Comparison of ENCODE assay signal across 12 mouse cellular contexts in the genomic region with DNA sequence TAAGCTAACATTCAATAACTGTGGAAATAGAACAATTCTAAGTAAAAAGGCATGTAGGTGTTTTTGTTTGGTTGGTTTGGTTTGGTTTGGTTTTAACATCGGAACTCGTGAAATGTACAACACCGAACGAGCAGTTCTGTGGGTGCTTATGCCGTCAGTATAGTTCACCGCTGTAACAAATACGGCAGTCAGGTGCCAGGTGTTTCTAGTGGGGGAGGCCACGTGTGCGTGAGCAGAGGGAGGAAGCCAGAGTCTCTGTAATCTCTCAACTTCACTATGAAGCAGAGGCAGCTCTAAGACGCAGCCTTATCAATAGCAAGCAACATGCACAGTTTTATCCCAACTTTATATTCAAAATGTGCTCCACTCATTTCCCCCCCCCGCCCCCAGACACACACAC. TPM values are rescaled to one million over a fixed set of nuclear protein-coding genes. Genes with fewer than 3 reads are reported as not detected.
DNase-seq lines count a peak whose midpoint lies in the region; ATAC-seq lines count a peak whose summit lies in the region.
"Had no signal": no experiment of that assay in that cellular context is flagged by ENCODE, and none has a peak within 500 bp of the region (broad histone marks: within the 10 kb centered on the region; RNA-seq: fewer than 3 reads in every experiment).

No protein-coding gene starts in this region.

- H3K4me3 ChIP-seq in heart, embryonic 13.5 days, result peak overlapping the region; percentile 8; the same call in 1 of the 2 replicates
- peak overlapping the region; percentile 3 for H3K4me3 ChIP-seq in megakaryocyte, embryonic 14.5 days (replicated peaks)
- no peak overlapping the region for H3K4me3 ChIP-seq in hindbrain, embryonic 14.5 days (replicated peaks; ENCODE audit: low read length)

- 53% methylated on average over 11 of the region's 11 CpGs for WGBS in heart, embryonic 13.5 days
- WGBS in hindbrain, embryonic 14.5 days, result 58% methylated on average over 11 of the region's 11 CpGs

- no peak overlapping the region for H3K27ac ChIP-seq in heart, embryonic 13.5 days (replicated peaks)
- H3K27ac ChIP-seq in hindbrain, embryonic 14.5 days, result no peak overlapping the region

- no peak overlapping the region for H3K9ac ChIP-seq in heart, embryonic 13.5 days
- no peak overlapping the region for H3K9ac ChIP-seq in hindbrain, embryonic 14.5 days

- DNase-seq in heart, adult 18-20 months, result no peak
- no peak for DNase-seq in hindbrain, embryonic 14.5 days (ENCODE audit: low spot score)
- DNase-seq in naive thymus-derived CD4-positive, alpha-beta T cell, adult 2 months (ENCODE audit: low read depth), result peak; percentile 47
- DNase-seq in kidney, postnatal 36 days, result no peak
- DNase-seq: B cell, adult 2 months; cerebellum, adult 18-20 months; layer of hippocampus, postnatal 36 days had no signal

- H3K4me1 ChIP-seq in heart, embryonic 13.5 days, result peaks cover 17% of the 10 kb centered on the region; the same call in 1 of the 2 replicates
- peaks cover 36% of the 10 kb centered on the region for H3K4me1 ChIP-seq in megakaryocyte, embryonic 14.5 days
- H3K4me1 ChIP-seq in hindbrain, embryonic 14.5 days (replicated peaks; ENCODE audit: control insufficient read depth, insufficient read depth, low read length), result peaks cover 15% of the 10 kb centered on the region; the same call in 1 of the 2 replicates

- peaks cover 6% of the 10 kb centered on the region; the same call in 1 of the 2 replicates for H3K9me3 ChIP-seq in heart, embryonic 13.5 days
- peaks cover 7% of the 10 kb centered on the region for H3K9me3 ChIP-seq in megakaryocyte, embryonic 14.5 days
- H3K9me3 ChIP-seq in hindbrain, embryonic 14.5 days (ENCODE audit: control insufficient read depth, low read length), result no peaks in the 10 kb centered on the region

- H3K36me3 ChIP-seq in heart, embryonic 13.5 days, result no peaks in the 10 kb centered on the region
- no peaks in the 10 kb centered on the region for H3K36me3 ChIP-seq in megakaryocyte, embryonic 14.5 days (replicated peaks; ENCODE audit: low read length)
- no peaks in the 10 kb centered on the region for H3K36me3 ChIP-seq in hindbrain, embryonic 14.5 days (replicated peaks; ENCODE audit: control insufficient read depth, insufficient read depth)

- H3K27me3 ChIP-seq in heart, embryonic 13.5 days (replicated peaks), result peaks cover 41% of the 10 kb centered on the region
- H3K27me3 ChIP-seq in megakaryocyte, embryonic 14.5 days (replicated peaks), result peaks cover 35% of the 10 kb centered on the region
- H3K27me3 ChIP-seq in hindbrain, embryonic 14.5 days (ENCODE audit: control insufficient read depth, insufficient read depth, low read length), result peaks cover 22% of the 10 kb centered on the region

- peak overlapping the region; percentile 88 for H3K4me2 ChIP-seq in heart, embryonic 13.5 days
- H3K4me2 ChIP-seq in hindbrain, embryonic 14.5 days (replicated peaks), result peak overlapping the region; percentile 94

- no peak for ATAC-seq in heart, embryonic 13.5 days (ENCODE audit: extremely low read depth, insufficient number of reproducible peaks, low FRiP score, low TSS enrichment)
- ATAC-seq in megakaryocyte, adult 5-6 weeks (ENCODE audit: poor library complexity, severe bottlenecking), result no peak
- ATAC-seq in hindbrain, embryonic 14.5 days (ENCODE audit: low FRiP score), result no peak
- ATAC-seq in activated CD4-positive, CD25-positive, alpha-beta regulatory T cell, adult 4 months, result no peak

RNA-seq across cellular contexts. Expression of a gene that starts 16.9 kb away (rescaled TPM):
- polyA plus RNA-seq in heart, embryonic 13.5 days (2015; fragmentation: Nextera tagmentation; extraction: Ambion mirVana), result 0.37 and 0.85 TPM in 2 replicates
- total RNA-seq in heart, adult 18-20 months (2021), result under 1 TPM; 0.35 to 0.59 TPM
- polyA plus RNA-seq in megakaryocyte, embryonic 14.5 days (2012; ENCODE audit: insufficient read depth, low replicate concordance), result 0.07 TPM in 1 of 2 replicates, not detected in the other
- 34.6 and 34.8 TPM in 2 replicates for total RNA-seq in megakaryocyte, adult 5-6 weeks (2015)
- total RNA-seq in megakaryocyte, adult 5-6 weeks (2017), result 30.0 and 47.4 TPM in 2 replicates
- polyA plus RNA-seq in hindbrain, embryonic 14.5 days (2014; fragmentation: Nextera tagmentation; extraction: Ambion mirVana), result 0.33 and 0.56 TPM in 2 replicates
- polyA plus RNA-seq in activated CD4-positive, CD25-positive, alpha-beta regulatory T cell, adult 4 months (2017; shearing (Covaris generic)), result under 1 TPM in 1 of 2 experiments, not detected in 1; 0.40 TPM
- total RNA-seq: megakaryocyte-erythroid progenitor cell, adult 5-6 weeks had no signal

RNA-seq across cellular contexts. Expression of a gene that starts 29.1 kb away (rescaled TPM):
- 6.9 and 9.1 TPM in 2 replicates for polyA plus RNA-seq in heart, embryonic 13.5 days (2015; fragmentation: Nextera tagmentation; extraction: Ambion mirVana)
- 10 to 100 TPM; 12.7 to 12.9 TPM for total RNA-seq in heart, adult 18-20 months (2021)
- polyA plus RNA-seq in megakaryocyte, embryonic 14.5 days (2012; ENCODE audit: insufficient read depth, low replicate concordance), result 9.2 TPM in 1 of 2 replicates, not detected in the other
- total RNA-seq in megakaryocyte, adult 5-6 weeks (2015), result 499 and 513 TPM in 2 replicates
- 540 and 572 TPM in 2 replicates for total RNA-seq in megakaryocyte, adult 5-6 weeks (2017)
- polyA plus RNA-seq in hindbrain, embryonic 14.5 days (2014; fragmentation: Nextera tagmentation; extraction: Ambion mirVana), result 9.6 and 11.6 TPM in 2 replicates
- under 1 TPM in 1 of 2 experiments, not detected in 1; 0.45 TPM for polyA plus RNA-seq in activated CD4-positive, CD25-positive, alpha-beta regulatory T cell, adult 4 months (2017; shearing (Covaris generic))

RNA-seq across cellular contexts. Expression of a gene that starts 59.3 kb away (rescaled TPM):
- 0.27 and 0.76 TPM in 2 replicates for polyA plus RNA-seq in heart, embryonic 13.5 days (2015; fragmentation: Nextera tagmentation; extraction: Ambion mirVana)
- 1 to 10 TPM; 6.8 to 7.3 TPM for total RNA-seq in heart, adult 18-20 months (2021)
- polyA plus RNA-seq in megakaryocyte, embryonic 14.5 days (2012; ENCODE audit: insufficient read depth, low replicate concordance), result 17.6 TPM in 1 of 2 replicates, not detected in the other
- total RNA-seq in megakaryocyte, adult 5-6 weeks (2015), result 226 and 271 TPM in 2 replicates
- 174 and 196 TPM in 2 replicates for total RNA-seq in megakaryocyte, adult 5-6 weeks (2017)
- 1.2 and 1.8 TPM in 2 replicates for polyA plus RNA-seq in hindbrain, embryonic 14.5 days (2014; fragmentation: Nextera tagmentation; extraction: Ambion mirVana)
- polyA plus RNA-seq in activated CD4-positive, CD25-positive, alpha-beta regulatory T cell, adult 4 months (2017; shearing (Covaris generic)), result under 1 TPM; 0.20 to 0.94 TPM
